Mouse (Mus musculus): ENCODE results near the gene Tmem87a.
A peak's percentile ranks its signal among the peaks of the same experiment; 100 is the strongest.

Gene Tmem87a

DNA sequence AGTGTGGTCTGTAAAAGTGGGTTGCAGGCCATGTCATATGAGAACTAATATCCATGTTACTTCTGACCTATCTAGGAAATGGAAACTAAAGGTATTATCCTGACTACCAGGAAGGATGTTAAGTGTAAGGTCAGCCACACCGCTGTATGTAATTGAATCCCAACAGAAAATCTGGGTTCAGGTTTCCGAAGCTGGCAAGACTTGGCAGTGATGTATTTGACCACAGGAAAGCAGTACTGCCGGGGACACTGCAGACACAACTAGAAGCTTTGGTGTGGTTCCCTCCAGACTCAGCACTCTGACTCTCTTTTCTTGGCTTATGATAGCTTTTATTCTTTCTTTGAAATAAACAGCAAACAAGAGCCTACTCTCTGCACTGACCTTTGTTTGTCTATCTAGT is 37.4 kb downstream of the Tmem87a start:
- DNase-seq (ENCODE audit: low spot score in 2 of 2), result no peak

DNA sequence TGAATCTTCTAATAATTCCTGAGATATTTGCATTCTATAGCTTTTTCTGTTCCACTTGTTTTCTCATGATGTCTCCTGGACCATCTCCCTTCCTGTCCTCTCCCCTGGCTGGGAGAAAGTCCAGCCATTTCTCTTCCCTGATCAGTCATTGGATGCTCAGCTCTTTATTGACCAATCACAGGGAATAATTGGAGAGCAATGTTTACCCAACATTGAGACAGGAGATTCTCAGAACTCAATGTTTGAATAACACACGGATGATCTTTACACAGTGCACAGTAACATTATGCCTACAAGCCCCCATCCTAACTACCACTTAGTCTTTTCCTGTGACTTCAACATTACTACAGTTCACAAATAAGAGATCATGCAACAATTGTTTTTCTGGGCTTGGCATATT is 43.5 kb downstream of the Tmem87a start:
- DNase-seq (ENCODE audit: low spot score in 2 of 2), result no peak

DNA sequence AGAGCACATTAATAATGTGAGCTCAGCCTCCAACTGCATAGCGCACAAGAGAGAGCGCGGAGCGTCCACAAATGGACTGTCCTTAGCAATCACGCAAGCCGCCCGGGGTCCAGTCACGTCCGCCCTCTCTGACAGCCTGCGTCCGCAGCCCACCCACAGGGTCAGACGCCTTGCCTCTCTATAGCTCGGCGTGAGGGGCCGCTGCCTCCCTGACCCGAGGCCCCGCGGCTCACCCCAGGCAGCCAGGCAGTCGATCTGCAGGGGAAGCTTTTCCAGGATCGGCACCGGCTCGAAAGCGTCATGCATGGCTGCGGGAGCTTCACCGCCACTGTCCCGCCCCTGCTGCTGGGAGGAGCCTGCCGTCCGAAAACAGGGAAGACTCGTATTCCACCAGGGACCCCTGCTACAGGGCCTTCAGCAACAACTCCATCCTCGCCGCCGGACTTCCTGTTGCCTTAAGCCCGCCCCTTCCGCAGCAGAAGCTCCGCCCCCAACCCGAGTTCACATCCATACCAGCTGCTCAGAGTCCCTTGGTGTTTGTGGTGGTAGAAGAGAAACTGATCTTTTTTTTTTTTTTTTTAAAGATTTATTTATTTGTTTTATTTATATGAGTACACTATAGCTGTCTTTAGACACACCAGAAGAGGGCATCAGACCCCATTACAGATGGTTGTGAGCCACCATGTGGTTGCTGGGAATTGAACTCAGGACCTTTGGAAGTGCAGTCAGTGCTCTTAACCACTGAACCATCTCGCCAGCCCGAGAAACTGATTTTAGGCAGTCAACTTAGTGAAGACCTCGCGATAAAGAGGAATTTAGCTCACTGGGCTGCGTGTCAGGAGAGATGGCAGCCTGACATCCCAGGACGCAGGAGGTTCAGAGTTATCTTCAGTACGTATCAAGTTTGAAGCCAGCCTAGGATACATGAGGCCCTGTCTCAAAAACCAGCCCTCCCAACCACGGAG is 50.9 kb downstream of the Tmem87a start, which contains the start of gene Vps39:
Gene Vps39 (minus strand): TSS at position 456 of the 965 bp plus-strand sequence.
- peak; percentile 82 to 88 for DNase-seq (ENCODE audit: low spot score in 2 of 2)

DNA sequence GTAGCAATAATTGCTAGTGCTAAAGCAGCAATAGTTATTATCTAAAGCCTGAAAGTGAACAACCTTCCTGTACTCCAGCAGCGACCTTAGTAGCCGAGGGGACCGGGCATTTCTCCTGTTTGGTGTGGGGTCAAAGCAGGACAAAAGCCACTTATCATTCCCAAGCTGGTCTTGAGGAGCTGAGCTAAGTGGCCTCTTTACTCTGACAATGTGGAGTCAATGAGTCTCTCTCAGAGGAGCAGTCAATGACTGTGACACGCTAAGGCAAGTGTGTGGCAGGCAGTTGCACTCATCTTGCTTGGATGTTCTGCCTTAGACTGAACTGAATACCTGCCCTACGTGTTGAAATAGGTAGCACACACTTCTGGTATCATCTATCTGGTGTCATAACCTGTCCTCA is 52.6 kb downstream of the Tmem87a start:
- DNase-seq (ENCODE audit: low spot score in 2 of 2), result no peak

DNA sequence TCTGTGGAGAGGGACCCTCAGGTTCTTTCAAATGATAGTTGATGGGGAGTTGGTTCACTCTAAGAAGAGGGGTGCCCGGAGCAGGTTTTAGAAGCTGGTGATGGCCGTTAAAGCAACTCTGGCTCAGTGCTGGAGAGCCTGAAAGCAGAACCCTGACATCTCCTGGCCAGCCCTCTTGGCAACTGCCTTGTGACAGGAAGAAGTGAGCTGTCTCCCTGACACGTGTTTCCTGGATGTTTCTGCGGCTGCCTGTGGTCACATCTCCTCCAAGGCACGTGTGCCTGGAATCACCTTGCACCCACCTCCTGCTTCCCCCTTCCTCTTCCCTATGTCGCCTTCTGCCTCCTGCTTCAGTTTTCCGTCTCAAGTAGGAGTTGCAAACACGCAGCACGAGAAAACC is 55.8 kb downstream of the Tmem87a start:
- peak in 1 of 2 experiments; percentile 6 for DNase-seq (ENCODE audit: low spot score in 2 of 2)

DNA sequence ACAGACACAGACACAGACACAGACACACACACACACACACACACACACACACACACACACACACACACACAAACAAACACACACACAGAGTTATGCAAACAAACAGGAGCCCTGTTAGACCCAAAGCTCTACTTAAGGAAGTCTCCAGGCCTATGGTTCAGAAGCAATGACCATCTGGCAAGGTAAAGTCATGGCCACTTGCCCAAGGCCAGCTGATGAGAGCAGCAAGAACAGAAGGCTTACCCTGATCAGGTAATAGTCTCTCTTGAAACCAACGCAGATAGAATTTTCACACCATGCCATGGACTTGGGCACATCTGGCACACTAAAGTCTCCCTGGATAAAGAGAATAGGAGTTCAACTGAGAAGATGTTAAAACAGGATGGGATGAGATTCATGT is 62.2 kb downstream of the Tmem87a start:
- DNase-seq (ENCODE audit: low spot score in 2 of 2), result no peak

DNA sequence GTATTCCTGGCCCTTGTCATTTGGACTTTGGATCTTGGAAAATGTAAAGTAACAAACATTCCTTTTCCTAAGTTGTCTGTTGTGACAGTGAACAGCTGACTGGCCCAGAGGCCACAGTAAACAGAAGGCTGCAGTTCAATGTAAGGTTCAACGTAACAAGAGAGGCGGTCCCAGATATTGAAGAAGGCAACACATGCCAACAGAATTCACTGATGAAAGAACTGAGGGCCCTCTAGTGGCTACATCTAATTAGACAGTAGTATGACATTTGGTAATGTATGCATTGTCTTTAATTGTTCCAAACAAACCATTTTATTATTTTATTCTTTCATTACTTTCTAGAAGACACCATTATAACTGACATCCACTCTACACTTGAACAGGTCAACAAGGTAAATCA is 66.0 kb downstream of the Tmem87a start:
- DNase-seq (ENCODE audit: low spot score in 2 of 2), result no peak

DNA sequence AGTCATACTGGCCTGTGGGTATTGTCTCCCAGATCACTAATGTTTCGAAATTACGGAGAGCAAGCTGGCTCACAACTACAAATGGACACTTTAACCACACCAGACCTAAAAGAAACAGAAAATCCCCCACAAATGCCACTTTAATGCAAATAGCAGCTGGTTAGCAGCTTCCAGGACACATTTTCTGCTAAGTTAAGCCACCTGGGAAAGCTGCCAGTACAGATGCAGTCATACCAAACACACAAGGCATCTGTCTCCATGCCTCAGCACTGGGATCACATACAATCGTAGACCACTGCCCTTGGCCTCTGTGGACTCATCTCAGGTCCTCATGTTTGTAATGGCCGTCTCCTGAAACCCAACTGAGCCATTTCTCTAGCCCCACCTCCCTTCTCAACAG is 72.3 kb downstream of the Tmem87a start:
- no peak for DNase-seq (ENCODE audit: low spot score in 2 of 2)

DNA sequence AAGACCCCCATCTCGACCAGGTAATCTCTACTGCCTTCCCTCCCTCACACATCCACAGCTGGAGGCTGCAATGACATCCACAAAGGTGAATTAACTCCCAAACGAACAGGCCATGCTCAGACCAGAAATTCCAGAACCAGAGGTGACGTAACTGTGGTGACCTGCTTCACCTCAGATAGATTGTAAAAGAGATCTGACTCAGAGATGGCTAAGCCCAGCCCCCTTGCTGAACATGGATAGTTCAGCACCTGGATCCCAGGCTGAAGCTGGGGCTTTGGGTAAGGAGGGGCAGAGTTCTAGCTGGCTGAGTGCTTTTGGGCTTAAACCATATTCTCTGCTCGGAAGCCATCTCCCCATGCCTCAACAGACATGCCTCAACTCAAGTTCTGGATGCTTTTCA is 88.8 kb downstream of the Tmem87a start:
- no peak for DNase-seq (ENCODE audit: low spot score in 2 of 2)

DNA sequence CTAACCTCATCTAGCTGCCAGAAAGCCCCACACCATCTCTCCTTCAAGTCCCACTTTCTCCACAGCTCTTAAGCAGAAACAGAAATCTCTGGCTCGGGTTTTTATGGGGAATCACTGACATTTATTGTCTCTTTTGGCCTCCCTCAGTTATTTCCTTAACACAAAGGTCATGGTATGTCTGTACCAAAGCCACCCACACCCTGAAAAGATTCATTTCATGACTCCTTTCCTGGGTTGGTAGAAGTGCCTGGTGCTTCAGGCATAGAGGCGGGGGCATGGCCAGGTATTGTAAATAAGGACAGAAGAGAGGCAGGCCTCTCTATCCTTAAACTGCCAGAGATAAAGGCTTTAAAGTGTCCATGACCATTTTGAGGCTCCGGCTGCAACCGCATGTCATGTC is 89.4 kb downstream of the Tmem87a start:
- no peak for DNase-seq (ENCODE audit: low spot score in 2 of 2)

DNA sequence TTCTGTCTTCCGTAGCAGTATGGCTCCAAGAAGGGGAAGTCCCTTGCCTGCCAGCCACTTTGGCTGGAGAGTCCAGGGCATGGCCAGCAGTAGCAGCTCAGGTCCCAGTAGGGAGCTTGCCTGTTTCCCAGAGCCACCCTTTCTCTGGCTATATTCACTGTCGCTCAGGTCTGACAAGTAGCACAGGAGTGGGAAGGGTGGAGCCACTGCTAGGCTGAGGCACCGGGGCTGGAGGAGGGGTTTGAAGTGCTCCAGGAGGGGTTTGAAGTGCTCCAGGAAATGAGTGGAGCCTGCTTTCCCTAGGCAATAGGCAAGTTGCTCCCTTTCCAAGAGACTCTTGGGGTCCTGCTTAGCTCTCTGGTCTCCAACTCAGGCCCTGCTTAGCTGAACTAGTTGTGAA is 89.9 kb downstream of the Tmem87a start, which contains the start of gene Pla2g4f:
Gene Pla2g4f (minus strand): TSS at position 190 of the 400 bp plus-strand sequence.
- no peak for DNase-seq (ENCODE audit: low spot score in 2 of 2)

DNA sequence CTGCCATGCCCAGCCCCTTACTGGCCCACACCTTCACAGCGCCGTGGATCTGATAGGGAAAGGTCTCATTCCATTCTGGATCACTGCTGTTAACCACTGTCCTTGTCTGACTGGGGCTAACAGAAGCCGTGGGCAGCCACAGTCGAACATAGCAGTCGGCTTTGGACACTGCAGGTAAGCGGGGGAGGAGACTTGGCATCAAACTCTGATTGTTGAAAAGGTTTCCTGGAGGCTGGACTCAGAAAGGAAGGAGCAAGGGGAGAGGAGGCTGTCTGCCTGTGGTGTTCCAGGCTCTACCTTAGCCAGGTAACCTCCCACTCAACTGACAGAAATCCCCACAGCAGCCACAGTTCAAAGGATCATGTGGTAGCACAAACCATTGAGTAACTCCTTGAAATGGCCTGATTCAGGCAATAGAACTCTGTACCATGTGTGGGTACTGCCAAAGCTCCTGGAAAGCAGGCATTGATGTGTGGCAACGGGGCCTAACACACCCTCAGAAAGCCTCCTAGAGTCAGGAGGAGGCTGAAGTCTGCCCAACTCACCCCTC is 91.6 kb downstream of the Tmem87a start:
- DNase-seq (ENCODE audit: low spot score in 2 of 2), result no peak

Measured in spleen, postnatal 36 days (tissue).